Mouse (Mus musculus): ENCODE measurements around the gene Drp2. TPM values are rescaled to one million over a fixed set of nuclear protein-coding genes. Genes with fewer than 3 reads are reported as not detected.
A peak's percentile ranks its signal among the peaks of the same experiment; 100 is the strongest.

Drp2 gene
- under 0.01 and 0.19 TPM in 2 replicates for total RNA-seq (2017)

DNA sequence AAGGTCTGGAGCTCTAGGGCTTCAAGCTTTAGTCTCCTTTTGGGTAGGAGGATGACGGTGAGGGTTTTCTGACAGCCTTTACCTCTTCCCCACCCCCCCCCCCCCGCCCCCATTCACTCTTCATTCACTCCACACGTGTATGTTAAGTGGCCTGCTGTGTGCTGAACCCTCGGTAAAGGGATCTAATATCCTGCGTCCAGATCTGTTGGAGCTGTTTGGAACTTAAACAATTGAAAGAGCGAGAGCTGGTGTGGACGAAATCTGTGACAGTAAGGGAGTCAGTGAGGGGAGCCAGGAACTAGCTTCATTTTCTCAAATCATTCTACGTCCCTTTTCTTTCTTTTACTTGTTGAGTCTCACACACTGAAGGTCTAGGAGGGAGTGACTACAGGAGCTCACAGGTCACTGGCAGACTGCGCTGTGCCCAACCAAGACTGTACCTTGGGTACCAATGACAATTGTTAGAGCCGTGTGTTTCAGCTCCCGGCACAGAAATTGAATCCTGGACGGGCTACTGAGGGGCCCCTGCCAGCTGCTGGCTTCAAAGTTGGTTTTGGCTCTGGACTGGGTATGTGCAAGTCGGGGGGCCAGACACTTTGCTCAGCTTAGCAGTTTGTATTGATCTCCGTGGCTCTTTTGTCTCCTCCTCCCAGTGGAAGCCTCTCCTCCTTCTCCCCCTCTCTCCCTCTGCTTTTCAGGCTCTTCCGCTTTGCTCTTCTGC is at the start of gene Drp2:
Gene Drp2 (plus strand): TSS at position 689 of the 721 bp plus-strand sequence.
- ATAC-seq (replicated peaks; ENCODE audit: low read depth, poor library complexity, severe bottlenecking): no peak

- no peak for ATAC-seq (replicated peaks; ENCODE audit: low read depth, poor library complexity, severe bottlenecking)
These were observed 45.0 kb upstream of the Drp2 start for GRCm38 (mm10) chrX:134359336-134359735.

DNA sequence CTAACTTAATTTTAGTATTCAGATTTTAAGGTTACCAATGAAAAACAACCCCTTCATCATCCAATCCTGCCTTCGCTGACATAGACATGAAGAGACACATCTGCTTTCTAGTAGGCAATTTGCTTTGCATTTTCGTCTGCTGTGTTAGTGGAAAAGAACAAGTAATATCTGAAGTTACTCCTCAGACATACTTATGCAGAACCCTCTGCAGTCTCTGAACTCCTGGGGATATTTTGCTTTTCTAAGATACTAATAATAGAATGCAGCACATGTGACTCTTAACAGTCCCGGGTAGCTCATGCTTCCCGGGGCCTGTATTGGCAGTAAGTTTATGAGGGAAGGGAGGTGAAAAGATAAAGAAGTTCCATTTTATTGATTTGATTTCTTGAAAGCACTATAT is 42.2 kb upstream of the Drp2 start:
- ATAC-seq (replicated peaks; ENCODE audit: low read depth, poor library complexity, severe bottlenecking): no peak

- ATAC-seq (replicated peaks; ENCODE audit: low read depth, poor library complexity, severe bottlenecking): no peak
These were observed 38.9 kb upstream of the Drp2 start for GRCm38 (mm10) chrX:134365421-134365820.

DNA sequence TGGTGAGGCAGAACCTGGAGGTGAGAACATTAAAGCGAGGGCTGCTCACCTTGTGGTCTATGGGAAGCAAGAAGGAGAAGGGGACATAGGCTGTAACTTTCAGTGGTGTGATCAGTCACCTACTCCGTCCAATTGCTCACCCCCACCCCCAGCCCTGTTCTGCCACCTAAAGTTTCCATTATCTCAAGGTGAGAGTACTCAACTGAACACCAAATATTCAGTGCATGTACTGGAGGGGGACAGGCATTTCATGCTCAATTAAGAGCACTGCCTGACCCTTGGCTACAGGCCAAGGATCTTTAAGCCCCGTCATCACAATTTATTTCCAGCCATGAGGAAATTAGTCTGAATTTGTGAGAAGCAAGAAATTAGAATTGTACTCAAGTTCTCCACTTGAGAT is 37.8 kb upstream of the Drp2 start:
- no peak for ATAC-seq (replicated peaks; ENCODE audit: low read depth, poor library complexity, severe bottlenecking)

- peak; percentile 60; the same call in 1 of the 2 replicates for ATAC-seq (replicated peaks; ENCODE audit: low read depth, poor library complexity, severe bottlenecking)
These were observed 33.1 kb upstream of the Drp2 start for GRCm38 (mm10) chrX:134371279-134371678.

DNA sequence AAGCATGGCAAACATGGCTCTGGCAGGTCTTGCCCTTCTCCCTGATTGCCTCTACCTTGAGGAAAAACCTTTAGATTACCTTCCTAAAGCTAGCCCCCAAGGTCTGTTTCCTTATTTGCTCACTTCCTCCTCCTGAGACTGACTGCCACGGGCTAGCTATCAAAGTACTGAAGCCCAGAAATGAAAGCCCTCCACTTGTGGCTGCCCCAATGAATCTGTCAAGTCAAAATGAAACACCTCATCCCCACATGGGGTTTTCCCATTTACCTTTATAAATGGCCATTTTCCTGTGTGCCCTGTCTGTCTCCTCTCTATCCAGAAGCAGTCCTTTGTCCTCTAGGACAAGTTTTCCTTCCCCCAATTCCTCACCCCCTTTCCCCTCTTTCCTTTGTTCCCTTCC is 30.2 kb upstream of the Drp2 start:
- ATAC-seq (replicated peaks; ENCODE audit: low read depth, poor library complexity, severe bottlenecking): no peak

DNA sequence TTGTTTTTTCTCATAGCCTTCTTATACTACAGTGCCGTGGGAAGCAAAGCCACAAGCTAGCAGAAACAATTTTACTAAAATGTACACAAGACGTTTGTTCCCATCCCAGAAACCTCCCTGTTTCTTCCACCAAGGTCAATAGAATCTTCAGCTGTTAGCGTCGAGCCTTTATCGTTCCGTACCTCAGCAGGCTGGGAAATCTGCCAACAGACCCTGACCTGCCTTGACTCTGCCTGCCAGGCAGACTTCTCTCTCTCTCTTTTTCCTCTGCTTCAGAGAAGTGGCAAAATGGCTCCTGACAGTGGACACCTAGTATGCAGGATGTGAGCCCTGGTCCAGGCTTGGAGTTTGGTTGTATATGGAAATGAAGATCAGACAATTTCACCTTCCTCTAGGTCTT is 19.5 kb upstream of the Drp2 start:
- no peak for ATAC-seq (replicated peaks; ENCODE audit: low read depth, poor library complexity, severe bottlenecking)

DNA sequence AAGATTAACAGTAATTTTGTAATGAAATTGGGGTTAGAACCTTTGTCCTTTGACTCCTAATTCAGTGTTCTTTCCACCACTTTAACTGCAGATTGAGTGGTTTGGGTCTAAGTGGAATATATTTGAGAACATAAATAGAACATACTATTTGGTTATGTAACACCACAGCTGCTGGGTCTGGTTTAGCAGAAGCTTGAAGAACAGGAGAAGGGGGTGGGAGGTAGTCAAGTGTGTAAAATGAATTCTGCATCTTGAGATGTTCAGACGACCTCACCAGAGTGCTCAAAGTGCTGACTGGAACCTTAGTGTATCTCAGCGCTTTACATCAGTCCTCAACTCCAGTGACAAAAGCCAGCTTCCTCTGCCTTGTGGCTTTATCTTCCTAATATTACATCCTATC is 5.4 kb upstream of the Drp2 start:
- no peak for ATAC-seq (replicated peaks; ENCODE audit: low read depth, poor library complexity, severe bottlenecking)

DNA sequence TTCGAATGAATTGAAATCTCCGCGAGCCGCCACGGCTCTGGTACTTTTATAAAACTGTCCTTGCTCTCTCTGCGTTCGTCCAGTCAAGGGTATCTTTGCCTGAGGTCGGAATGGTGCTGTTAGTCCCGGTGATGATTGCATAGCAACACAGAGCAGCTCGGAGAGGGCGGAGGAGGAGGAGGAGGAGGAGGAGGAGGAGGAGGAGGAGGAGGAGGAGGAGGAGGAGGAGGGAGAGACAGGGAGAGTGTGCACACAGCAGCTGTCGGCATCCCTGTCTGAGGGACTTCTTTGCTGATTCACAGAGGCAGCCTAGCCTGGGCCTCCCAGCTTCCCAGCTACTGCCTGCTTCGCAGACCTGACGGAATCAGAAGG is 219 bp downstream of the Drp2 start:
- ATAC-seq (replicated peaks; ENCODE audit: low read depth, poor library complexity, severe bottlenecking): no peak

GRCm38 (mm10) chrX:134409354-134409900 is 5.1 kb downstream of the Drp2 start:
- ATAC-seq (replicated peaks; ENCODE audit: low read depth, poor library complexity, severe bottlenecking): no peak

GRCm38 (mm10) chrX:134412096-134412495 is 7.7 kb downstream of the Drp2 start:
- no peak for ATAC-seq (replicated peaks; ENCODE audit: low read depth, poor library complexity, severe bottlenecking)

DNA sequence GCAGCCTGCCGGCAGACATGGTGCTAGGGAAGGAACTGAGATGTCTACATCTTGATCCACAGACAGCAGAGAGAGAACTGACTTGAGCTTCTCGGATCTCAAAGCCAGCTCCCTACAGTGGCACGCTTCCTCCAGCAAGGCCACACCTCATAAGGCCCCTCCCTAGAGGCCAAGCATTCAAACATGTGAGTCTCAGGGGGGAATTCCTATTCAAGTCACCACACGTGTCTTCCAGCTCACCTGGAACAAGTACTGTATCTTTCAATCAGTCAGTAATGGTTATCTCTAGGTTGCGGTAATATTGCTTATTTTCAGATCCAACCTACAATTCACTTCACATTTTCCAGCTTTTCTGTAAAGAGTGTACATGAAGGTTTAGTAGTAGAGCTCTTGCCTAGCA is 15.7 kb downstream of the Drp2 start:
- no peak for ATAC-seq (replicated peaks; ENCODE audit: low read depth, poor library complexity, severe bottlenecking)

GRCm38 (mm10) chrX:134424263-134424662 is 19.9 kb downstream of the Drp2 start:
- ATAC-seq (replicated peaks; ENCODE audit: low read depth, poor library complexity, severe bottlenecking): peak; percentile 47; the same call in 1 of the 2 replicates

GRCm38 (mm10) chrX:134425798-134426197 is 21.4 kb downstream of the Drp2 start:
- no peak for ATAC-seq (replicated peaks; ENCODE audit: low read depth, poor library complexity, severe bottlenecking)

GRCm38 (mm10) chrX:134426819-134427218 is 22.5 kb downstream of the Drp2 start:
- no peak for ATAC-seq (replicated peaks; ENCODE audit: low read depth, poor library complexity, severe bottlenecking)

GRCm38 (mm10) chrX:134427307-134427706 is 23.0 kb downstream of the Drp2 start:
- ATAC-seq (replicated peaks; ENCODE audit: low read depth, poor library complexity, severe bottlenecking): no peak

GRCm38 (mm10) chrX:134474988-134475710 is 70.8 kb downstream of the Drp2 start:
- ATAC-seq (replicated peaks; ENCODE audit: low read depth, poor library complexity, severe bottlenecking): no peak

GRCm38 (mm10) chrX:134476290-134476689 is 71.9 kb downstream of the Drp2 start, which contains the start of gene Taf7l:
Gene Taf7l (minus strand): TSS chrX:134476490.
- no peak for ATAC-seq (replicated peaks; ENCODE audit: low read depth, poor library complexity, severe bottlenecking)

DNA sequence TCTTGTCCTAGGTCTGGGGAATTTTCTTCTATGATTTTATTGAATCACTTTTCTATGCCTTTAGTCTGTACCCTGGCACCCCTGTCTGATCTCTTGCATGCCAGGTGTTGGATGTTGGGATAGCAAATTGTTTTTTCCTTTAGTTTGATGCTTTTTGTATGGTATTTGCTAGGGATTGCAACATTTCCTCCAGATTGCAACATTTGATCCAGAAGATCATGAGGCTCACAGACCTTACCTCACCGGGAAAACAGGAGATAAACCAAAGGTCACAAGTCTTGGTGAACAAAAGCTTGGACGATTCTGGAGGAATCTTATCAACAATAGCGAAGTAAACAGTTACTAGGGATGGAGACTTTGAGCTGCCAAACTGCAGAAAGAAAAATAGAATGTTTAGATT is 77.4 kb downstream of the Drp2 start:
- ATAC-seq (replicated peaks; ENCODE audit: low read depth, poor library complexity, severe bottlenecking): no peak

- ATAC-seq (replicated peaks; ENCODE audit: low read depth, poor library complexity, severe bottlenecking): no peak
These were observed 96.3 kb downstream of the Drp2 start for GRCm38 (mm10) chrX:134500651-134501050.

Measured in common myeloid progenitor, adult 5-6 weeks (primary cell).